Mouse (Mus musculus): ENCODE results near the gene Sh3gl1. TPM values are rescaled to one million over a fixed set of nuclear protein-coding genes. Genes with fewer than 3 reads are reported as not detected.
"Not testable (repeated sequence)": the region's sequence is repeated elsewhere in the genome, so short reads cannot be mapped to it uniquely, and the experiment has no call there.

The Sh3gl1 gene
- polyA plus RNA-seq, 1 experiment from 2014 or later = 155 TPM

DNA sequence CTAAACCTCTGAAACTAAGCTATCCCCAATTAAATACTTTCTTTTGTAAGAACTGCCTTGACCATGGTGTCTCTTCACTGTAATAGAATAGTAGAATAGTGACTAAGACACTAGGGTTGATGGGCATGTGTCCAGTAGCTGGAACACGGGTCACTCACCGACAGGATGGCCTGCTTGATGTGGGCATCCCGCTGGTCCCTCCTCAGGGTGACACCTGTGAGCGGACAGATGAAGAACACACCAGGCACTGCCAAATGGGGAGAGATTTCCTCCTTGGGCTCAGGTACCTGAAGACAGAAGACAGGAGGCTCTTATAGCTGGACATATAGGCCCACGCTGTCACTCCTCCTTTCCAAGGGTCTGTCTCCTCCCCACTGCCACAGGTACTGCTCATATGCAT lies 35.8 kb upstream of the Sh3gl1 start:
- peaks cover 57% of the 10 kb centered on the region for H3K36me3 ChIP-seq (ENCODE audit: control insufficient read depth, insufficient read depth, low read length)
- no peak for ATAC-seq (ENCODE audit: low FRiP score, low TSS enrichment)
- no peak overlapping the region for H3K4me2 ChIP-seq (replicated peaks; ENCODE audit: low read depth, low read length)
- no peak overlapping the region for H3K9ac ChIP-seq (ENCODE audit: low read depth, low read length)
- H3K9me3 ChIP-seq (ENCODE audit: control insufficient read depth, low read length) = no peaks in the 10 kb centered on the region
- WGBS = 86% methylated on average over 5 of the region's 5 CpGs
- H3K4me3 ChIP-seq (ENCODE audit: low read length) = no peak overlapping the region
- H3K27ac ChIP-seq (ENCODE audit: low read depth, low read length) = no peak overlapping the region
- H3K27me3 ChIP-seq (ENCODE audit: control insufficient read depth, insufficient read depth, low read length) = no peaks in the 10 kb centered on the region
- peaks cover 10% of the 10 kb centered on the region for H3K4me1 ChIP-seq (ENCODE audit: control insufficient read depth, insufficient read depth, low read length)

DNA sequence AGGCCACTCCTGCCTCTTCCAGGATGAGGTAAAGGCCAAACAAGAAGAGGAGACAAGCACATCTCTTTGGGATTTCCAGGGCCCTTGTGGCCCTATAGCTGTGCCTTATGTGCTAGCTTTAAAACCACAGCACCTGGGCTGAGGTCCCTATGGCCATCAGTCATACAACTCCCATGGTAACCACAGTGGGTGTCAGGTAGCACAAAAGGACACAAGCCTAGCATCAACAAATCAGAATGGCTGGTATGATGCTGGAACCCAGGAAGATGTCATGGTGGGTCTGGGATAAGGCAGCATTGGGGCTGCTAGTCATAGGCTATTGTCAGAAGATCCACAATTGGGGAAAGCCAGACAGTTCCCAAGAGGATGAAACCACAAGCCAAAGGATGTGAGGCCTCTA lies 34.7 kb upstream of the Sh3gl1 start:
- H3K9me3 ChIP-seq (ENCODE audit: control insufficient read depth, low read length) = no peaks in the 10 kb centered on the region
- peaks cover 10% of the 10 kb centered on the region for H3K4me1 ChIP-seq (ENCODE audit: control insufficient read depth, insufficient read depth, low read length)
- peaks cover 68% of the 10 kb centered on the region for H3K36me3 ChIP-seq (ENCODE audit: control insufficient read depth, insufficient read depth, low read length)
- H3K27ac ChIP-seq (ENCODE audit: low read depth, low read length) = no peak overlapping the region
- no peak for ATAC-seq (ENCODE audit: low FRiP score, low TSS enrichment)
- no peaks in the 10 kb centered on the region for H3K27me3 ChIP-seq (ENCODE audit: control insufficient read depth, insufficient read depth, low read length)
- no peak overlapping the region for H3K9ac ChIP-seq (ENCODE audit: low read depth, low read length)
- H3K4me2 ChIP-seq (replicated peaks; ENCODE audit: low read depth, low read length) = no peak overlapping the region
- H3K4me3 ChIP-seq (ENCODE audit: low read length) = no peak overlapping the region

DNA sequence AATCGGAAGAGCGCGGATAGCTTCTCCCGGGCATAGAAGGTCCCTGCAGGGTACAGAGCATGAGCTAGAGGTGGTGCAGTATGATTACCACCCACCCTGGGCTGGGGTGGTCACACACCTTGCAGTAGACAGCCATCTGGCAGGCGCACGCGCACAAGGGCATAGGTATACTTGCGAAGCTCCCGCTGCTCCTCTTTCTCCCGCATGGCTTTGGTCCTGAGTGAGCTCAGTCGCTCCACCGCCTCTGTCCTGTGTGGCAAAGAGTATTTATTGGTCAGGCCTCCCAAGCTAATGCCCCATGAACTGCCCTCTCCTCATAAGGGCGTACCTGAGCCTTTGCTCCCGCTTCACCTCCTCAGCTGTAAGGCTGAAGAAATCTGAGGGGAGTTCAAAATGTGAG lies 32.6 kb upstream of the Sh3gl1 start:
- no peak overlapping the region for H3K27ac ChIP-seq (ENCODE audit: low read depth, low read length)
- no peak overlapping the region for H3K4me3 ChIP-seq (ENCODE audit: low read length)
- H3K4me2 ChIP-seq (replicated peaks; ENCODE audit: low read depth, low read length) = no peak overlapping the region
- H3K9ac ChIP-seq (ENCODE audit: low read depth, low read length) = no peak overlapping the region
- WGBS = 97% methylated on average over 14 of the region's 14 CpGs
- peaks cover 88% of the 10 kb centered on the region for H3K36me3 ChIP-seq (ENCODE audit: control insufficient read depth, insufficient read depth, low read length)
- ATAC-seq (ENCODE audit: low FRiP score, low TSS enrichment) = no peak
- H3K27me3 ChIP-seq (ENCODE audit: control insufficient read depth, insufficient read depth, low read length) = no peaks in the 10 kb centered on the region
- H3K4me1 ChIP-seq (ENCODE audit: control insufficient read depth, insufficient read depth, low read length) = peaks cover 3% of the 10 kb centered on the region
- no peaks in the 10 kb centered on the region for H3K9me3 ChIP-seq (ENCODE audit: control insufficient read depth, low read length)

DNA sequence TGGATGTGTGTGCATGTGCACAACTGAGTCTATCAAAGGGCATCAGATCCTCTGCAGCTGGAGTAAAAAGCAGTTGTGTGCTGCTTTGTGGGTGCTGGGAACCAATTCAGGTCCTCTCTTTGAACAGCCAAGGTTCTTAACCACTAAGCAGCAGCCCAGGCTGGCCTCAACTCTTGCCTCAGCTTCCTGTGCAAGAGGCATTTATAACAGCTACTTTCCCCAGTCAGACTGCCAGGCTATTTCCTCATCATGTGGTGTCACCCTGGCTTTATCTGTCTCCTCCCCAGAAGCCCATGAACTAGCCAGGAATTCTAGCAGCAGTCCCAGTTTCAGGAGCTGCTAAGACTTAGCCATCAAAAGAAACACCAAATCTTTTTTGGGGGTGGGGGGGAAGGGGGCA lies 30.0 kb upstream of the Sh3gl1 start:
- Histone ChIP-seq H3K9me3 (ENCODE audit: control insufficient read depth, low read length) (no peaks in the 10 kb centered on the region), H3K27ac (ENCODE audit: low read depth, low read length) (no peak overlapping the region), H3K9ac (ENCODE audit: low read depth, low read length) (no peak overlapping the region), H3K27me3 (ENCODE audit: control insufficient read depth, insufficient read depth, low read length) (no peaks in the 10 kb centered on the region), H3K4me3 (ENCODE audit: low read length) (no peak overlapping the region), H3K36me3 (ENCODE audit: control insufficient read depth, insufficient read depth, low read length) (peaks cover 100% of the 10 kb centered on the region), H3K4me1 (ENCODE audit: control insufficient read depth, insufficient read depth, low read length) (no peaks in the 10 kb centered on the region), H3K4me2 (replicated peaks; ENCODE audit: low read depth, low read length) (no peak overlapping the region)
- no peak for ATAC-seq (ENCODE audit: low FRiP score, low TSS enrichment)

DNA sequence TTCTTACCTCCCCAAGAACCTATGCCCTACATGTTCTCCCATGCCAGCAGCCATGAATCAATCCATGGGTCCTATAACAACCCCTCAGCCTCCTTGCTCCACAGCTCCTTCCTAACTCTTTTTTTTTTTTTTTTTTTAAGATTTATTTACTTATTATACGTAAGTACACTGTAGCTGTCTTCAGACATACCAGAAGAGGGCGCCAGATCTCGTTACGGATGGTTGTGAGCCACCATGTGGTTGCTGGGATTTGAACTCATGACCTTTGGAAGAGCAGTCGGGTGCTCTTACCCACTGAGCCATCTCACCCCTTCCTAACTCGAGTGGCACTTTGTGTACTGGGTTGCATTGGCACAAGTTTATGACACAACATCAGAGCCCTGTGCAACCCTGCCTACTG lies 29.3 kb upstream of the Sh3gl1 start:
- 86% methylated on average over 6 of the region's 6 CpGs for WGBS
- ATAC-seq (ENCODE audit: low FRiP score, low TSS enrichment); H3K4me1 ChIP-seq (ENCODE audit: control insufficient read depth, insufficient read depth, low read length); H3K9me3 ChIP-seq (ENCODE audit: control insufficient read depth, low read length); H3K27ac ChIP-seq (ENCODE audit: low read depth, low read length); H3K27me3 ChIP-seq (ENCODE audit: control insufficient read depth, insufficient read depth, low read length); H3K4me2 ChIP-seq (replicated peaks; ENCODE audit: low read depth, low read length); H3K9ac ChIP-seq (ENCODE audit: low read depth, low read length); H3K4me3 ChIP-seq (ENCODE audit: low read length): not testable (repeated sequence)
- H3K36me3 ChIP-seq (ENCODE audit: control insufficient read depth, insufficient read depth, low read length) = peaks cover 100% of the 10 kb centered on the region

DNA sequence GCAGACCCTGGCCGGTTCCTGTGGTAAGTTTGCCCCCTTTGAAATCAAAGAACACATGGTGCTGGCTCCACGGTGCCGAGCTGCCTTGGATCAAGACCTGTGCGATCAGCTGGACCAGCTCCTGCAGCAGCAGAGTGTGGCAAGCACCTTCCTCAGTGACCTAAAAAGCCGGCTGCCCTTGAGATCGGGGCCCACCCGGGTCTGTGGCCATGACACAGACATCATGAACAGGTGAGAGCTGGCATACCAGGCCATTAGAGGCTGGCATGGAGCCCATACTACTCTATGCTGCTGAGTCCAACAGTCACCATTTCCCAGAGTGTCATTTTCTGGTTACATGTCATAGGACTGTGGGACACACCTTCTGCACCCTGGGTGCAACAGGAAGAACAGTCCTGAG lies 25.6 kb upstream of the Sh3gl1 start:
- peaks cover 99% of the 10 kb centered on the region for H3K36me3 ChIP-seq (ENCODE audit: control insufficient read depth, insufficient read depth, low read length)
- H3K4me1 ChIP-seq (ENCODE audit: control insufficient read depth, insufficient read depth, low read length) = no peaks in the 10 kb centered on the region
- ATAC-seq (ENCODE audit: low FRiP score, low TSS enrichment) = no peak
- 96% methylated on average over 7 of the region's 7 CpGs for WGBS
- H3K9ac ChIP-seq (ENCODE audit: low read depth, low read length) = no peak overlapping the region
- H3K9me3 ChIP-seq (ENCODE audit: control insufficient read depth, low read length) = no peaks in the 10 kb centered on the region
- H3K4me2 ChIP-seq (replicated peaks; ENCODE audit: low read depth, low read length) = no peak overlapping the region
- no peak overlapping the region for H3K27ac ChIP-seq (ENCODE audit: low read depth, low read length)
- H3K27me3 ChIP-seq (ENCODE audit: control insufficient read depth, insufficient read depth, low read length) = no peaks in the 10 kb centered on the region
- no peak overlapping the region for H3K4me3 ChIP-seq (ENCODE audit: low read length)

DNA sequence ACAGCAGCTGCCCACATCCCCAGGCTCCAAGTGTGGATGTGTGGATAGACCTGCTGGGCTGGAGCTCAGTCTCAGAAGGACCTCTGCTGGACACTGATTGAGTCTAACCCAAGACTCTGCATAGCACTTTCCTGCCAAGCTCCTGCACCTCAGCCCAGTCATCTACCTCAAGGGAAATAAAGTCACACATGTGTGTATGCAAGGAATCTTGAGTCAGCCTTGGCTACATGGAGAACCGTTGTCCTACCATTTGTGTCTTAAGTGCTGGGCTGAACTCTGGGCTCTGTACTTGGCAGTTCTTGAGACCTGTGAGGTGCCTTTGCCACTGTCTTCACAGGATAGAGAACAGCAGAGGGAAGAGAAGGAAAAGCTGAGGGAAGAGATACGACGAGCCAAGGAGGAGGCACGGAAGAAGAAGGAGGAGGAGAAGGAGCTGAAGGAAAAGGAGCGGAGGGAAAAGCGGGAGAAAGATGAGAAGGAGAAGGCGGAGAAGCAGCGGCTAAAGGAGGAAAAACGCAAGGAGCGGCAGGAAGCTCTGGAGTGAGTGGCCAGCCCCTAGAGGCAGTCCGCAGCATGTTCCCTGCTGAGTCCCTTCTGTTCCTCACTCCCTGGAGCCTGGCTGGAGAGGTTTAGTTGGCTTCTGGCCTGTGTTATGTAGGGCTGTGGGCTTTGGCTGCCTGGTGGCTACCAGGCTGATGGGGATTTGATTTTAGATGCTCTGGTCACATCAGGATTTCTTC lies 21.1 kb upstream of the Sh3gl1 start:
- no peak overlapping the region for H3K9ac ChIP-seq (ENCODE audit: low read depth, low read length)
- H3K4me1 ChIP-seq (ENCODE audit: control insufficient read depth, insufficient read depth, low read length) = no peaks in the 10 kb centered on the region
- no peak overlapping the region for H3K4me3 ChIP-seq (ENCODE audit: low read length)
- H3K27me3 ChIP-seq (ENCODE audit: control insufficient read depth, insufficient read depth, low read length) = no peaks in the 10 kb centered on the region
- H3K4me2 ChIP-seq (replicated peaks; ENCODE audit: low read depth, low read length) = no peak overlapping the region
- H3K36me3 ChIP-seq (ENCODE audit: control insufficient read depth, insufficient read depth, low read length) = peaks cover 71% of the 10 kb centered on the region
- H3K27ac ChIP-seq (ENCODE audit: low read depth, low read length) = no peak overlapping the region
- ATAC-seq (ENCODE audit: low FRiP score, low TSS enrichment) = no peak
- no peaks in the 10 kb centered on the region for H3K9me3 ChIP-seq (ENCODE audit: control insufficient read depth, low read length)
- WGBS = 87% methylated on average over 11 of the region's 11 CpGs

DNA sequence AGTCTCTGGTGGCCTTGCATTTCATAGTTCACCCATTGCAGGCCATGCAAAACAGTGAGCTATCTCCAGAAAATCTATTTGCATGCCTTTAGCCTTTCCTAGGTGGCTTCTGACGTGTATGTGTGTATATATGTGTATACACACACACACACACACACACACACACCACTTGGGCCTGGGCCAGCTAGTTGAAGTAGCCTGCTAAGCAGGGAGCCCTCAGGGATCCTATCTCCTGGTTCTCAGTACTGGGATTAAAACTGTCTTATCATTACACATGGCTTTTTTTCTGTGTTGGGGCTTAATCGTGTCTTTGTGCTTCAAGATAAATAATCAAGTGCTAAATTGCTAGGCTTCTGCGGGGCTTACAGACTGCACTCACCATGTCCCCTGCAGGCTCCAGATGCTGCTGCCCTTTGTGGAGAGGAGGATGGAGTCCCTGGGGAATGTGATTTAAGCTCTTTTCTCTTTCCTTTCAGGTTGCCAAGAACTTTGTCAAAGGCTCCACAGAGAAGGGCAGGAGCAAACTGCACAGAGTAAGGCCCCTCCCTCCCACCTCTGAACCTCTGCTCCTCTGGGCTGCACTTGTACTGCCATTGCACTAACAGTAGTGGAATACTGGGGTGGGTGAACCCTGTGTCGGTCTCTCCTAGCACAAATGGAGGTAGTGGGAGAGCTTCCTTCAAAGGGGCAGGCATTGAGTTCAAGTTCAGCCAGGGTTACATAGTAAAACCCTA lies 19.7 kb upstream of the Sh3gl1 start:
- no peak overlapping the region for H3K4me3 ChIP-seq (ENCODE audit: low read length)
- H3K9me3 ChIP-seq (ENCODE audit: control insufficient read depth, low read length) = no peaks in the 10 kb centered on the region
- H3K4me2 ChIP-seq (replicated peaks; ENCODE audit: low read depth, low read length) = no peak overlapping the region
- H3K9ac ChIP-seq (ENCODE audit: low read depth, low read length) = no peak overlapping the region
- WGBS = 90% methylated on average over 4 of the region's 4 CpGs
- H3K27ac ChIP-seq (ENCODE audit: low read depth, low read length) = no peak overlapping the region
- H3K4me1 ChIP-seq (ENCODE audit: control insufficient read depth, insufficient read depth, low read length) = no peaks in the 10 kb centered on the region
- H3K27me3 ChIP-seq (ENCODE audit: control insufficient read depth, insufficient read depth, low read length) = no peaks in the 10 kb centered on the region
- ATAC-seq (ENCODE audit: low FRiP score, low TSS enrichment) = no peak
- peaks cover 66% of the 10 kb centered on the region for H3K36me3 ChIP-seq (ENCODE audit: control insufficient read depth, insufficient read depth, low read length)

DNA sequence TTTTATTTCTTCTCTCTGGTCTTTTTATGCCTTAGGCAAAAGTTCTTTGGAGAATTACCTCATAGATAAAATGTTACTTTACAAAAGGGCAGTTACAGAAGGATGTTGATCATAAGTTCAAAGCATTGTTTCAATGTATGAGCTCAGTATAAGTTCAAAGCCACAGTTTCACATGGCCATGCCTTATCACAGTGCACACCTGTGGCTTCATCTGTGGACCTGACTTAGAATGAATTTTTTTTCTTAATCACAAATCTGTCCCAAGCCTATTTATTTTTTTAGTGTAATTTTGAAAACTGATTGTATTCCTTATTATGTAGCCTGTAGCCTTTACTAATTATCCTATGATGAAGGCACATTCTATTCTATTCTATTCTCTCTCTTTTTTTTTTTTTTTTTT lies 18.5 kb upstream of the Sh3gl1 start:
- Histone ChIP-seq H3K27me3 (ENCODE audit: control insufficient read depth, insufficient read depth, low read length) (no peaks in the 10 kb centered on the region), H3K9ac (ENCODE audit: low read depth, low read length) (no peak overlapping the region), H3K4me1 (ENCODE audit: control insufficient read depth, insufficient read depth, low read length) (no peaks in the 10 kb centered on the region), H3K9me3 (ENCODE audit: control insufficient read depth, low read length) (no peaks in the 10 kb centered on the region), H3K4me3 (ENCODE audit: low read length) (no peak overlapping the region), H3K27ac (ENCODE audit: low read depth, low read length) (no peak overlapping the region), H3K36me3 (ENCODE audit: control insufficient read depth, insufficient read depth, low read length) (peaks cover 64% of the 10 kb centered on the region), H3K4me2 (replicated peaks; ENCODE audit: low read depth, low read length) (no peak overlapping the region)
- no peak for ATAC-seq (ENCODE audit: low FRiP score, low TSS enrichment)

Measured in kidney, embryonic 14.5 days (tissue).